Mouse (Mus musculus): ENCODE measurements at regions not wholly inside any gene's neighbourhood (a gene's known extent, or its start where the extent isn't known, plus 50 kb on each side); places are given as distances from the start of the nearest gene placed in this dataset.
A peak's percentile ranks its signal among the peaks of the same experiment; 100 is the strongest.

GRCm38 (mm10) chr4:39508866-39509265, 58.8 kb downstream of the 1700009N14Rik start:
- Histone ChIP-seq H3K27me3 (no peaks in the 10 kb centered on the region), H3K9me3 (no peaks in the 10 kb centered on the region), H3K4me3 (no peak overlapping the region), H3K4me1 (no peaks in the 10 kb centered on the region), H3K36me3 (no peaks in the 10 kb centered on the region), H3K4me2 (replicated peaks) (no peak overlapping the region), H3K9ac (replicated peaks) (no peak overlapping the region), H3K27ac (replicated peaks) (no peak overlapping the region)
- no peak for ATAC-seq (ENCODE audit: low FRiP score, low read depth)
- WGBS: 95% methylated on average over 6 of the region's 6 CpGs

DNA sequence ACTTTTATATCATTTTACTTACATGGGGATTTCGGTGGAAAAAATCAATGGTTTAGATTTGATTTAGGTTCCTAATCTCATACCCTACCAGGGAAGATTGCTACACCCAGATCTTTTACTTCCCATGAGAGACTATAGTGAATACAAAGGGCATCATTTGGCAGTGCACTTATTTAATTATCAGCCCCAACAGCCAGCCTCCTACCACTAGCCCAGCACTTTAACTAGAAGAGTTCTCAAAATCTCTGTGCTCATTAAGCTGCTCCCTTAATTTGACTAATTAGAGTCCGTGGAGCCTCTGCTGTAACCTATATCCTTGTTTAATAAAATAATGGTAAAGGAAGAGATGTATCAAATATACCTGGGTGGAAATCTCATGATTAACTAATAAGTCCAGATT, 77.4 kb downstream of the 1700009N14Rik start:
- 76% methylated on average over 2 of the region's 2 CpGs for WGBS
- Histone ChIP-seq H3K4me2 (replicated peaks) (no peak overlapping the region), H3K9me3 (no peaks in the 10 kb centered on the region), H3K36me3 (no peaks in the 10 kb centered on the region), H3K9ac (replicated peaks) (no peak overlapping the region), H3K4me1 (no peaks in the 10 kb centered on the region), H3K27me3 (no peaks in the 10 kb centered on the region), H3K27ac (replicated peaks) (no peak overlapping the region), H3K4me3 (no peak overlapping the region)
- no peak for ATAC-seq (ENCODE audit: low FRiP score, low read depth)

DNA sequence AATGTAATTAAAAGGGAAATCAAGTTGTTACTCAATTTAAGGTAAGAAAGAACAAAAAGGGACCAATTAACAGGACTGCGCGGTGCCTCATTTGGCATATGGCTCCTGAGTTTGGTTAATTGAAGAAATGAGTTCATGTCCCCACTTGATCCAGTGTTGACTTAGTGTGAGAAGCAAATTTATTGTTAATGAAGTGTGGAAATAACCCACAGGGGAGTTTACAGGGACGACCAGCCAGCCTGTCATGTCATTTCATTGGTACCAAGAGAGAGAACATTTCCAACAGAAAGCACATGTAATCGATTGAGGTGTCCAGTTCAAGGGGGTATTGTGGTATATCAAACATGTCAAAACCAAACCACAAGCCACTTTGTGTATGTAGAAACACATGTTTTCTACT, 78.6 kb downstream of the 1700009N14Rik start:
- Histone ChIP-seq H3K36me3 (no peaks in the 10 kb centered on the region), H3K27ac (replicated peaks) (no peak overlapping the region), H3K4me1 (no peaks in the 10 kb centered on the region), H3K27me3 (no peaks in the 10 kb centered on the region), H3K9me3 (no peaks in the 10 kb centered on the region), H3K4me3 (no peak overlapping the region), H3K4me2 (replicated peaks) (no peak overlapping the region), H3K9ac (replicated peaks) (no peak overlapping the region)
- ATAC-seq (ENCODE audit: low FRiP score, low read depth): no peak
- 75% methylated on average over 4 of the region's 4 CpGs for WGBS

GRCm38 (mm10) chr4:39556101-39556763, 106.1 kb downstream of the 1700009N14Rik start:
- Histone ChIP-seq H3K27me3 (no peaks in the 10 kb centered on the region), H3K9ac (replicated peaks) (no peak overlapping the region), H3K4me1 (no peaks in the 10 kb centered on the region), H3K9me3 (no peaks in the 10 kb centered on the region), H3K4me2 (replicated peaks) (no peak overlapping the region), H3K27ac (replicated peaks) (no peak overlapping the region), H3K4me3 (no peak overlapping the region), H3K36me3 (no peaks in the 10 kb centered on the region)
- 94% methylated on average over 3 of the region's 3 CpGs for WGBS
- ATAC-seq (ENCODE audit: low FRiP score, low read depth): no peak

GRCm38 (mm10) chr4:39597426-39597825, 147.3 kb downstream of the 1700009N14Rik start:
- Histone ChIP-seq H3K9me3 (no peaks in the 10 kb centered on the region), H3K4me1 (no peaks in the 10 kb centered on the region), H3K4me2 (replicated peaks) (no peak overlapping the region), H3K27me3 (no peaks in the 10 kb centered on the region), H3K9ac (replicated peaks) (no peak overlapping the region), H3K27ac (replicated peaks) (no peak overlapping the region), H3K4me3 (no peak overlapping the region), H3K36me3 (no peaks in the 10 kb centered on the region)
- WGBS: 87% methylated on average over 2 of the region's 2 CpGs
- no peak for ATAC-seq (ENCODE audit: low FRiP score, low read depth)

DNA sequence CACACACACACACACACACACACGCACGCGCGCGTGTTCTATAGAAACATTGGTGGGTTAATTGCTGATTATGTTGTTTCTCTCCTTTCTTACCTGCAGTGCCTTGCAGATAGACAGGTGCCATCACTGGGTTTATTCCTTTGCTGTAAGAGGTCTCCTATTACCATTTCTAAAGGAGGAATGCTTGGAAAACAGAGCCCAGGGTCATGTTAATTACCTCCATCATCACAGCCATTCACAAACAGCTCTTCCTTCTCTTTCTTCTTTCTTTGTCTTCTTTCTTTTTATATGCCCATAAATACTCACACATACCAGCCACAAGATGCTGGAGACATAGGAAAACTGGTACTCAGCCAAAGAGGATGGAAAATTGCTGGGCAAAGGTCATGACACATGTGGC, 155.0 kb downstream of the 1700009N14Rik start:
- Histone ChIP-seq H3K4me3 (no peak overlapping the region), H3K27me3 (no peaks in the 10 kb centered on the region), H3K9me3 (no peaks in the 10 kb centered on the region), H3K36me3 (no peaks in the 10 kb centered on the region), H3K4me1 (no peaks in the 10 kb centered on the region), H3K27ac (replicated peaks) (no peak overlapping the region), H3K9ac (replicated peaks) (no peak overlapping the region), H3K4me2 (replicated peaks) (no peak overlapping the region)
- no peak for ATAC-seq (ENCODE audit: low FRiP score, low read depth)
- 99% methylated on average over 5 of the region's 5 CpGs for WGBS

- Histone ChIP-seq H3K27me3 (no peaks in the 10 kb centered on the region), H3K36me3 (no peaks in the 10 kb centered on the region), H3K4me2 (replicated peaks) (no peak overlapping the region), H3K27ac (replicated peaks) (no peak overlapping the region), H3K9ac (replicated peaks) (no peak overlapping the region), H3K4me1 (no peaks in the 10 kb centered on the region), H3K9me3 (no peaks in the 10 kb centered on the region), H3K4me3 (no peak overlapping the region)
- 87% methylated on average over 7 of the region's 7 CpGs for WGBS
- ATAC-seq (ENCODE audit: low FRiP score, low read depth): no peak
These were observed 194.0 kb downstream of the 1700009N14Rik start for GRCm38 (mm10) chr4:39644136-39644535.

DNA sequence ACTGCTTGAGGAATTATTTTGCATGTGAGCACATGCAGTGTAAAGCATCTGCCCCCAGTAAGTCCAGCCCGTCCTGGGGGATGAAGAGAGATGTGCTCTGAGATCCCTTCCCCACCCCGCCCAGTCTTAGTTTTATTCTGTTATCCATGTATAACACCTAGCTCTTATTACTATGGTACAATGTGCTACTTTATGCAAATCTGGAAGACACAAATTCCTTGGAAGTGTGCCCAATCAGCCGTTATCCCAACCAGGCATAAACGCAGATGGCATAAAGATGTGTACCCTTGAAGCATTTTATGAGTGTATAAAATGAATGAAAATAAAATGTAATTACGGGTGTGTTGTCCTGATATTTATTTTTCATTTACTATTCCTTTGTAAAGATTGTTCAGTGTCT, 194.8 kb downstream of the 1700009N14Rik start:
- no peak overlapping the region for H3K27ac ChIP-seq (replicated peaks)
- H3K9me3 ChIP-seq: no peaks in the 10 kb centered on the region
- H3K9ac ChIP-seq (replicated peaks): no peak overlapping the region
- no peaks in the 10 kb centered on the region for H3K36me3 ChIP-seq
- H3K27me3 ChIP-seq: no peaks in the 10 kb centered on the region
- no peak overlapping the region for H3K4me3 ChIP-seq
- H3K4me1 ChIP-seq: no peaks in the 10 kb centered on the region
- 89% methylated on average over 5 of the region's 5 CpGs for WGBS
- H3K4me2 ChIP-seq (replicated peaks): no peak overlapping the region
- no peak for ATAC-seq (ENCODE audit: low FRiP score, low read depth)

DNA sequence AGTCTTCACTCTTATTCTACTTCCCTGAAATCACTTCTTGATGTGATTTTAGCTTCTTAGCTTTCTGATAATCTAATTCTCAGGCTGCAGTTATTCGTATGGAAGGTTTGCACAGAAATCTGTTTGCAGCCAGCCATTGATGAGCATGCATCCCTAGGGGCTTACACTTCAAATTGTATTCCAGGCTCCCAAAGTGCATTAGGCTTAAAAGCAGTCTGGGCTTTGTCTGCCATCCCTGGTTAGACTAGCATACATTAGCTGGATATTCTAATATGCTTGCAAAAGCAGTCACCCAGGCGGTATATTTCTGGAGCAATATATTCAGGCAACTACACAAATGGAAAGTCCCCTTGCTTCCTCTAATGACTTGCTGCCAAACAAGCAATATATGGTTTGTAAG, 210.4 kb downstream of the 1700009N14Rik start:
- no peak overlapping the region for H3K4me3 ChIP-seq
- ATAC-seq (ENCODE audit: low FRiP score, low read depth): peak; percentile 52; the same call in 1 of the 2 replicates
- H3K9me3 ChIP-seq: no peaks in the 10 kb centered on the region
- no peak overlapping the region for H3K4me2 ChIP-seq (replicated peaks)
- H3K36me3 ChIP-seq: no peaks in the 10 kb centered on the region
- H3K4me1 ChIP-seq: no peaks in the 10 kb centered on the region; the same call in 1 of the 2 replicates
- no peak overlapping the region for H3K27ac ChIP-seq (replicated peaks)
- no peaks in the 10 kb centered on the region for H3K27me3 ChIP-seq
- no peak overlapping the region for H3K9ac ChIP-seq (replicated peaks)
- 62% methylated on average over 2 of the region's 2 CpGs for WGBS

GRCm38 (mm10) chr4:39672609-39673008, 222.5 kb downstream of the 1700009N14Rik start:
- ATAC-seq (ENCODE audit: low FRiP score, low read depth): no peak

DNA sequence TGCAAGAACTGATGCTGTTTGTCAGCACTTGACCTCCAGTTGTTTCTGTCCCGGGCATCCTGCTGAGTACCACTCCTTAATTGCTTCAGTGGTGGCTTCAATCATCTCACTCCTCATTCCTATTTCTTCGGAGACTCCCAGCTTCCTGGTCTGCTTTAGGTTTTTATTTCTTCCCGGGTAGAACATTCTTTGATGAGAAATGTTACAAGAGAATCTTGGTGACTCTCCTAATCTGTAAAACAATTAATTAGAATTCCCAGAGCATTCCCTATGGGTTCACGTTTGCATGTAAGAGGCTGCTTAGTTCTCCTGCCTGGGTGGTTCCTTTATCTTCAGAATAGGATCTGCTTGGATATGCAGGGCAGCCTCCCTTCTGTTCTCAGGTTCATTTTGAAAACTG, 245.1 kb downstream of the 1700009N14Rik start:
- no peak for ATAC-seq (ENCODE audit: low FRiP score, low read depth)
- Histone ChIP-seq H3K9ac (replicated peaks) (no peak overlapping the region), H3K27ac (replicated peaks) (no peak overlapping the region), H3K36me3 (no peaks in the 10 kb centered on the region), H3K4me1 (no peaks in the 10 kb centered on the region), H3K4me2 (replicated peaks) (no peak overlapping the region), H3K4me3 (no peak overlapping the region), H3K27me3 (no peaks in the 10 kb centered on the region), H3K9me3 (no peaks in the 10 kb centered on the region)
- 8% methylated on average over 4 of the region's 4 CpGs for WGBS

More at GRCm38 (mm10) chr4:39672609-39673008, 222.5 kb downstream of the 1700009N14Rik start:
- Histone ChIP-seq H3K27ac (replicated peaks) (no peak overlapping the region), H3K27me3 (no peaks in the 10 kb centered on the region), H3K4me1 (no peaks in the 10 kb centered on the region), H3K9me3 (no peaks in the 10 kb centered on the region), H3K4me3 (no peak overlapping the region), H3K4me2 (replicated peaks) (no peak overlapping the region), H3K9ac (replicated peaks) (no peak overlapping the region), H3K36me3 (no peaks in the 10 kb centered on the region)
- 71% methylated on average over 7 of the region's 7 CpGs for WGBS

DNA sequence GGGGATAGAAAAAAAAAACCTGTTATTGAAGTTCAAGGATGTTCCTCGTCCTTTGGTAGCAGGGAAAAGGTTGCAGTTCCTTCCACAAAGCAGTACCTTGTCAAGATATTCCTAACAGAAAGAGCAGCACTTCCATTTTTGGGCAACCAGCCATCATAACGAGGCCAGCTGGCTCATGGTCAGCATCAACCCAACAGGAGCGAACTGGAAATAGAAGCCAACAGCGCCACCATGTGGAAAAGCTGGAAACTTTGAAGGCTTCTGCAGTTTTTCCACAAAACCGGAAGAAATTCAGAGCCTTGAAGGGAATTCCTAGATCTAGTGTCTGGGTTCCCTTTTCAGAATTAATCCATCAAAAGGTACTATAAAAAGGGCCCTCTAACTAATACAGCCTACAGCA, 247.5 kb downstream of the 1700009N14Rik start:
- Histone ChIP-seq H3K4me2 (replicated peaks) (no peak overlapping the region), H3K4me3 (no peak overlapping the region), H3K9ac (replicated peaks) (no peak overlapping the region), H3K4me1 (no peaks in the 10 kb centered on the region), H3K27me3 (no peaks in the 10 kb centered on the region), H3K9me3 (no peaks in the 10 kb centered on the region), H3K36me3 (no peaks in the 10 kb centered on the region), H3K27ac (replicated peaks) (no peak overlapping the region)
- no peak for ATAC-seq (ENCODE audit: low FRiP score, low read depth)
- WGBS: 41% methylated on average over 5 of the region's 5 CpGs

DNA sequence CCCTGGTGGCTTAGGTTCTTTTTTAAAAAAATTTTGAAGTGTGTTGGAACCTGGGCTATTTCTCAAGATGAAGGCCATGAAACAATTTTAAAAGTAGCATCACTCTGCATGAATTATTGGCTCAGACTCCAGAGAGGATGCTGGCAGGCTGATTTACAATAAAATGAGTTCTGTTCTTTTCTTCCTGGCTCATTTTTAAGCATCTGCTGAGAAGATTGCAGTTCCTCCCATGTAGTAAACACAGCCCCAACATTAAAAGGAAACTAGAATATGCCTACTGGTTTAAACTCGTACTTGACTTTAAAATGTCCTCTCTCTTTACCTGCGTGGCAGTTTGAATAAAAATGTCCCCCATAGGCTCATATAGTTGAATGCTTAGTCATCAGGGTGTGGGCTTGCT, 249.3 kb downstream of the 1700009N14Rik start:
- no peaks in the 10 kb centered on the region for H3K9me3 ChIP-seq
- no peak overlapping the region for H3K4me2 ChIP-seq (replicated peaks)
- 80% methylated on average over 2 of the region's 2 CpGs for WGBS
- no peak overlapping the region for H3K9ac ChIP-seq (replicated peaks)
- no peaks in the 10 kb centered on the region for H3K36me3 ChIP-seq
- H3K27ac ChIP-seq (replicated peaks): no peak overlapping the region
- H3K4me1 ChIP-seq: no peaks in the 10 kb centered on the region
- no peaks in the 10 kb centered on the region for H3K27me3 ChIP-seq
- H3K4me3 ChIP-seq: no peak overlapping the region
- ATAC-seq (ENCODE audit: low FRiP score, low read depth): no peak

Data from midbrain, embryonic 12.5 days (tissue).